Mouse (Mus musculus) ES-Bruce4 (cell line): ENCODE data around the gene Rprd1b. TPM values are rescaled to one million over a fixed set of nuclear protein-coding genes. Genes with fewer than 3 reads are reported as not detected.

Experiments used
- H3K27ac ChIP-seq: 2 replicates; pipeline ENCODE4 v1.5.1; 2012; ENCODE audit warnings: low read length, inconsistent platforms; ENCODE audit not compliant: insufficient read depth
- H3K27me3 ChIP-seq: 2 replicates; pipeline ENCODE4 v1.6.1; 2012; ENCODE audit warnings: mild to moderate bottlenecking, low read length, inconsistent platforms; ENCODE audit not compliant: control insufficient read depth, poor library complexity, insufficient read depth, severe bottlenecking
- H3K36me3 ChIP-seq: 2 replicates; pipeline ENCODE4 v1.6.1; 2012; ENCODE audit warnings: inconsistent platforms, mild to moderate bottlenecking, low read length, moderate library complexity; ENCODE audit not compliant: control insufficient read depth, poor library complexity, insufficient read depth, severe bottlenecking
- H3K4me1 ChIP-seq: one replicate; pipeline ENCODE4 v1.8.1; 2011; ENCODE audit warnings: low read length; ENCODE audit not compliant: control insufficient read depth, insufficient read depth
- H3K4me3 ChIP-seq: 2 replicates; pipeline ENCODE4 v1.5.1; 2011; ENCODE audit warnings: low read depth, mild to moderate bottlenecking, low read length
- H3K9ac ChIP-seq: 2 replicates; pipeline ENCODE4 v1.6.1; 2012; ENCODE audit warnings: low read depth, mild to moderate bottlenecking, inconsistent platforms; ENCODE audit not compliant: poor library complexity, severe bottlenecking
- H3K9me3 ChIP-seq: replicated peaks from 2 replicates; pipeline ENCODE4 v1.6.1; 2012; ENCODE audit warnings: mild to moderate bottlenecking, low read length, inconsistent platforms; ENCODE audit not compliant: control insufficient read depth, poor library complexity, insufficient read depth, severe bottlenecking
- CTCF ChIP-seq: IDR thresholded peaks from one replicate; pipeline ENCODE4 v1.8.1; 2011; ENCODE audit warnings: low read depth, low read length
- EP300 ChIP-seq: IDR thresholded peaks from 2 replicates; pipeline ENCODE4 v1.6.1; 2011; ENCODE audit warnings: low read depth, low read length; ENCODE audit not compliant: insufficient read depth
- POLR2A ChIP-seq: IDR thresholded peaks from one replicate; pipeline ENCODE4 v1.8.1; 2011; ENCODE audit warnings: low read length; ENCODE audit not compliant: insufficient read depth
- polyA plus RNA-seq: library from polyadenylated mRNA; stranded (reverse); fragments of >200 nt; gene quantifications from 2 replicates; pipeline ENCODE4 v1.2.4, GENCODE M21; 2011; ENCODE audit warnings: low read depth; ENCODE audit not compliant: missing spikeins, insufficient read depth, insufficient read length

The Rprd1b gene
- polyA plus RNA-seq, 1 experiment: 18.6 TPM

DNA sequence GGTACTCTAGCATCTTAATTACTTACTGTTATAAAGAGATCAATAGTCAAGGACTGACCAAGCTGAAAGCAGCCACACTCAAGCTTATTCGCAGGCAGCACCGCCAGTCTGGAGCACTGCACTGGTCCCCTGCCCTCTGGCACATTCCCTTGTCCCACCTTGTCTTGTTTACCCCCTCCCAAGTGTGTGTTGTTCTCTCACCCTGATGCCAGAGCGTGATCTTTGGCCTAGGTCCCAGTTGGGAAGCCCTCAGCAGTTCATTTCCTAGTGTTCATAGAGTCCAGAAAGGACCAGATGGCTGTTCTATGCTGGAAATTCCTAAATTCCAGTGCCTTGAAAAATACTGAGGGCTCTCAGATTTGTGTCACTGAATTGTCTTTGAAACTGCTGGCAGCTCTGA lies 28.7 kb downstream of the Rprd1b start:
- H3K27ac ChIP-seq: no peak overlapping the region
- no peak overlapping the region for H3K4me3 ChIP-seq
- no peaks in the 10 kb centered on the region for H3K9me3 ChIP-seq
- H3K9ac ChIP-seq: no peak overlapping the region
- H3K4me1 ChIP-seq: no peaks in the 10 kb centered on the region
- TF ChIP-seq EP300 (no peak), POLR2A (no peak), CTCF (no peak)
- H3K36me3 ChIP-seq: peaks cover 18% of the 10 kb centered on the region
- no peaks in the 10 kb centered on the region for H3K27me3 ChIP-seq

DNA sequence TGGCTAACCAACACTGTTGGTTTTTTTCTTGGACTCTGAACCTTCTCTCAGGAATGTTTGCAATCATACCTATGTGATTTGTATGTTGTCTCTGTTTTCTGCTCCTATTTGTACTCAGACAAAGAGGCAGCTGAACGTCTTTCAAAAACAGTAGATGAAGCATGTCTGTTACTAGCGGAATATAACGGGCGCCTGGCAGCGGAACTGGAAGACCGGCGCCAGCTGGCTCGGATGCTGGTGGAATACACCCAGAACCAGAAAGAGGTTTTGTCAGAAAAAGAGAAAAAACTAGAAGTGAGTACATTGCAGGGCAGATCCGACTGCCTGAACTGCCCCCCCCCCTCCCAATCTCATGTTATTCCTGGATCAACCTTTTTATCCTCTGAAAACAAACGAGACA lies 30.2 kb downstream of the Rprd1b start:
- Histone ChIP-seq H3K4me1 (no peaks in the 10 kb centered on the region), H3K4me3 (no peak overlapping the region), H3K36me3 (peaks cover 18% of the 10 kb centered on the region), H3K9ac (no peak overlapping the region), H3K9me3 (no peaks in the 10 kb centered on the region), H3K27me3 (no peaks in the 10 kb centered on the region), H3K27ac (no peak overlapping the region)
- TF ChIP-seq EP300 (no peak), POLR2A (no peak), CTCF (no peak)

DNA sequence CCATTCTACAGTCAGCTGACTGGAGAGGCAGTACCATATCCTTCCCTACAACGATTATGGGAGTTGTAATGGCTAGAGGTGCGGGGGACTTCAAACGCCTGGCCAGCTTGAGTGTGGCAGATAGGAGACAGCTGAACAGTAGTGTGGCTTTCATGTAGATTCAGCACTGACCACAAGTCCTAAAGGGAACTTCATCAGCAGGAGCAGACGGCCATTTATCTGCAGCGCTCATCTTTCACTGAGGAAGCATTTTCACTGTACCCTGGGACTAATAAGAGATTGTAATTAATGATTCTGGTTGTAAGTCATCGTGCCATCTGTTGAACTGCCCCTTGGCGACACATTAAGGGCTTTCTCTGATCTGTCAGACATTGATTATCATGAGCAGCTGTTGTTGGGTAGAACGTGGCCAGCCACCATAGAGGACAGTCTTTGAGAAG lies 31.4 kb downstream of the Rprd1b start:
- Histone ChIP-seq H3K27ac (no peak overlapping the region), H3K36me3 (peaks cover 18% of the 10 kb centered on the region), H3K9me3 (no peaks in the 10 kb centered on the region), H3K27me3 (no peaks in the 10 kb centered on the region), H3K9ac (no peak overlapping the region), H3K4me3 (no peak overlapping the region), H3K4me1 (no peaks in the 10 kb centered on the region)
- TF ChIP-seq EP300: no peak
- no peak for TF ChIP-seq POLR2A
- TF ChIP-seq CTCF: no peak

DNA sequence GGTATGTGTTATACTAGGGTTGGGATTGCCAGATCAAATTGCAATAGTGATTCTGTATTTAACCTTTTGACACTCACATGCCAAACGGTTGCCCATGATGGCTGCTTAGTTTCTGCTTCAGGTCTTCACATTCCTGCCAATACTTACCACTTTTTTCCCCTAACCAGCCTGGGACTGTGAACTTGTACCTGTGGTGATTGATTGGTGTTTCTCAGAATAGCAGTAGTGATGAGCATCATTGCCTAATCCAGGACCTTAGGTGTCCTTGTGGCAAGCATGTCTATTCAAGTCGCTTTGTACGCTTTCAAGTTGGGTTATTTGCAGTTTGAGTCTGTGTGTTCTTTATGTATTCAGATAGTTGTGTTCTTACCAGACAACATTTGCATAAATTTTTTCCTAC lies 34.7 kb downstream of the Rprd1b start:
- Histone ChIP-seq H3K9ac (no peak overlapping the region), H3K4me1 (no peaks in the 10 kb centered on the region), H3K27ac (no peak overlapping the region), H3K9me3 (no peaks in the 10 kb centered on the region), H3K27me3 (no peaks in the 10 kb centered on the region), H3K36me3 (peaks cover 16% of the 10 kb centered on the region), H3K4me3 (no peak overlapping the region)
- TF ChIP-seq POLR2A (no peak), EP300 (no peak), CTCF (no peak)

GRCm38 (mm10) chr2:158064571-158065048 lies 36.3 kb downstream of the Rprd1b start:
- Histone ChIP-seq H3K4me3 (no peak overlapping the region), H3K27me3 (no peaks in the 10 kb centered on the region), H3K9ac (no peak overlapping the region), H3K4me1 (no peaks in the 10 kb centered on the region), H3K36me3 (peaks cover 3% of the 10 kb centered on the region), H3K27ac (no peak overlapping the region), H3K9me3 (no peaks in the 10 kb centered on the region)
- TF ChIP-seq EP300: no peak
- no peak for TF ChIP-seq CTCF
- TF ChIP-seq POLR2A: no peak

- Histone ChIP-seq H3K9me3 (no peaks in the 10 kb centered on the region), H3K4me3 (no peak overlapping the region), H3K4me1 (no peaks in the 10 kb centered on the region), H3K27me3 (no peaks in the 10 kb centered on the region), H3K9ac (no peak overlapping the region), H3K36me3 (no peaks in the 10 kb centered on the region; the same call in none of the 2 replicates), H3K27ac (no peak overlapping the region)
- no peak for TF ChIP-seq EP300
- TF ChIP-seq CTCF: no peak
- TF ChIP-seq POLR2A: no peak
These were observed 36.8 kb downstream of the Rprd1b start for GRCm38 (mm10) chr2:158065064-158065463.

- Histone ChIP-seq H3K4me3 (no peak overlapping the region), H3K27ac (no peak overlapping the region), H3K9ac (no peak overlapping the region), H3K27me3 (no peaks in the 10 kb centered on the region), H3K36me3 (peaks cover 2% of the 10 kb centered on the region), H3K9me3 (no peaks in the 10 kb centered on the region), H3K4me1 (no peaks in the 10 kb centered on the region)
- no peak for TF ChIP-seq CTCF
- TF ChIP-seq POLR2A: no peak
- TF ChIP-seq EP300: no peak
These were observed 38.2 kb downstream of the Rprd1b start for GRCm38 (mm10) chr2:158066456-158066855.
